Mouse (Mus musculus) lung, adult 2 months (tissue): ENCODE data around the gene Crmp1. TPM values are rescaled to one million over a fixed set of nuclear protein-coding genes. Genes with fewer than 3 reads are reported as not detected.

Experiments
- DNase-seq: peaks from one replicate; pipeline ENCODE4 v3.0.0; 2022
- H3K4me1 ChIP-seq: fragments of 200-500 bp; 2 replicates; pipeline ENCODE4 v1.6.1; 2011; ENCODE audit warnings: low read length; ENCODE audit not compliant: control insufficient read depth, insufficient read depth
- H3K4me3 ChIP-seq: fragments of 200-500 bp; replicated peaks from 2 replicates; pipeline ENCODE3; 2011; ENCODE audit warnings: low read depth, mild to moderate bottlenecking, control low read depth, low read length; ENCODE audit errors: extremely low read depth
- CTCF ChIP-seq: fragments of 200-500 bp; IDR thresholded peaks from 2 replicates; pipeline ENCODE4 v1.5.1; 2011; ENCODE audit warnings: mild to moderate bottlenecking, low read length, control low read depth; ENCODE audit not compliant: insufficient read depth
- POLR2A ChIP-seq: fragments of 200-500 bp; IDR thresholded peaks from 2 replicates; pipeline ENCODE4 v1.6.1; 2011; ENCODE audit warnings: low read depth, mild to moderate bottlenecking, control low read depth, low read length, borderline replicate concordance; ENCODE audit errors: extremely low read depth
- WGBS: fragments of 180-500 bp; shearing (Covaris S2); methylation state at CpG from one replicate; pipeline ENCODE4 v1.1.7; 2018; 5-methylcytosine and 5-hydroxymethylcytosine counted together
- polyA plus RNA-seq: library from polyadenylated mRNA; depleted of rRNA; stranded (reverse); fragments of >200 nt; gene quantifications from 2 replicates; pipeline ENCODE4 v1.2.3, GENCODE M21; 2012

The Crmp1 gene
- polyA plus RNA-seq, 1 experiment, result 0.50 TPM

- DNase-seq, result no peak
- Histone ChIP-seq H3K4me3 (no peak overlapping the region), H3K4me1 (no peaks in the 10 kb centered on the region; the same call in 1 of the 2 replicates)
- TF ChIP-seq CTCF (no peak), POLR2A (no peak)
- WGBS, result 13% methylated on average over 9 of the region's 9 CpGs
Measured at GRCm38 (mm10) chr5:37244666-37245242, 3.0 kb downstream of the Crmp1 start.

- no peak for DNase-seq
- peak overlapping the region; percentile 35 for H3K4me3 ChIP-seq
- WGBS, result 2% methylated on average over 42 of the region's 42 CpGs
- H3K4me1 ChIP-seq, result no peaks in the 10 kb centered on the region; the same call in 1 of the 2 replicates
- no peak for TF ChIP-seq POLR2A
- no peak for TF ChIP-seq CTCF
Measured at GRCm38 (mm10) chr5:37245651-37246050, 3.9 kb downstream of the Crmp1 start.

GRCm38 (mm10) chr5:37246138-37246910 lies 4.6 kb downstream of the Crmp1 start:
- 1% methylated on average over 35 of the region's 37 CpGs for WGBS
- TF ChIP-seq POLR2A, result no peak
- no peak for TF ChIP-seq CTCF
- Histone ChIP-seq H3K4me1 (no peaks in the 10 kb centered on the region; the same call in 1 of the 2 replicates), H3K4me3 (peak overlapping the region; percentile 35)
- DNase-seq, result no peak

GRCm38 (mm10) chr5:37247456-37247855 lies 5.7 kb downstream of the Crmp1 start:
- no peaks in the 10 kb centered on the region; the same call in 1 of the 2 replicates for H3K4me1 ChIP-seq
- TF ChIP-seq CTCF (no peak), POLR2A (no peak)
- 34% methylated on average over 4 of the region's 4 CpGs for WGBS
- no peak for DNase-seq
- no peak overlapping the region for H3K4me3 ChIP-seq

- TF ChIP-seq POLR2A (no peak), CTCF (no peak)
- WGBS, result 70% methylated on average over 3 of the region's 3 CpGs
Measured at GRCm38 (mm10) chr5:37248870-37249269, 7.1 kb downstream of the Crmp1 start.

GRCm38 (mm10) chr5:37251596-37251995 lies 9.9 kb downstream of the Crmp1 start:
- DNase-seq, result no peak
- TF ChIP-seq CTCF, result no peak
- TF ChIP-seq POLR2A, result no peak
- Histone ChIP-seq H3K4me3 (no peak overlapping the region), H3K4me1 (no peaks in the 10 kb centered on the region)
- 63% methylated on average over 3 of the region's 3 CpGs for WGBS

More at GRCm38 (mm10) chr5:37248870-37249269, 7.1 kb downstream of the Crmp1 start:
- DNase-seq, result no peak
- Histone ChIP-seq H3K4me3 (no peak overlapping the region), H3K4me1 (no peaks in the 10 kb centered on the region; the same call in 1 of the 2 replicates)

GRCm38 (mm10) chr5:37252101-37252804 lies 10.5 kb downstream of the Crmp1 start:
- no peak overlapping the region for H3K4me3 ChIP-seq
- H3K4me1 ChIP-seq, result no peaks in the 10 kb centered on the region
- TF ChIP-seq CTCF (no peak), POLR2A (no peak)
- no peak for DNase-seq
- 77% methylated on average over 9 of the region's 9 CpGs for WGBS

GRCm38 (mm10) chr5:37254523-37254922 lies 12.8 kb downstream of the Crmp1 start:
- TF ChIP-seq CTCF (no peak), POLR2A (no peak)
- H3K4me1 ChIP-seq, result no peaks in the 10 kb centered on the region
- no peak overlapping the region for H3K4me3 ChIP-seq
- 80% methylated on average over 4 of the region's 4 CpGs for WGBS
- DNase-seq, result no peak

GRCm38 (mm10) chr5:37256823-37257222 lies 15.1 kb downstream of the Crmp1 start:
- Histone ChIP-seq H3K4me3 (no peak overlapping the region), H3K4me1 (no peaks in the 10 kb centered on the region)
- DNase-seq, result no peak
- TF ChIP-seq CTCF (no peak), POLR2A (no peak)
- WGBS, result 47% methylated on average over 7 of the region's 7 CpGs
